ENCODE assay signal across 10 mouse cellular contexts in the genomic region with DNA sequence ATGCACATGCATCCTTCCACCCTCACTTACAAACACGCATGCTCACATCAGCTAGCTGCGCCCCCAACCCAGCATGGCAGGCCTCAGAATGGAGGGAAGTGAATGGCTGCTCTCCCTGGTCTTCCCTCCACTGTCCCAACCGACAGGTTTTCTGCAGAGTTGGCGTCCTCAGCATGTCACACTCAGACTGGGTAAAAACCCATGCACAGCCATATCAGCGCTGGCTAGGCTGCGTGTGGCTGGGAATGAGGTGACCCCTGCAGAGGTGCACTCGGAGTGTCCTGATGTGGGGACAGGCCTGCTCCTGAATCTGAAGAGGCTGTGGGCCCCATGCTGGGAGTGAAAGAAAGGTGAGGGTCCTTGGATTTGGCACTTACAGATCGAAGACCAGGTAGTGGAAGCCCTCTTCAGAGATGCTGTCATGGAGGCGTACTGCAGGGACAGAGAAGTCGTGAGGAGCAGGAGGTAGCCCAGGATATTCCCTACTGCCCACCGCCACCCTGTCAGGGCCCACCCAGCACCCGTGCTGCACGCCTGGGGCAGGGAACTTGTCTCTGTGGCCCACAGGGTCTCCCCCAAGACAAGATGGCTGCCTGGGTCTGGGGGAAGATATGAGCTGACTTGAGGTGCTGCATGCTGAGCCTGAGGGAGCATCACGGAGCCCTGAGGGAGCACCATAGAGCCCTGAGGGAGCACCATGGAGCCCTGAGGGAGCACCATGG. TPM values are rescaled to one million over a fixed set of nuclear protein-coding genes. Genes with fewer than 3 reads are reported as not detected.
A peak's percentile ranks its signal among the peaks of the same experiment; 100 is the strongest.
DNase-seq lines count a peak whose midpoint lies in the region; ATAC-seq and TF ChIP-seq lines count a peak whose summit lies in the region.
"Had no signal": no experiment of that assay in that cellular context is flagged by ENCODE, and none has a peak within 500 bp of the region (broad histone marks: within the 10 kb centered on the region; RNA-seq: fewer than 3 reads in every experiment).

No protein-coding gene starts in this region.

- TF ChIP-seq CTCF in small intestine, adult 2 months (IDR thresholded peaks at IDR 0.05; ENCODE audit: extremely low read depth, insufficient read length, insufficient replicate concordance, low read depth, low read length), result no peak

- no peaks in the 10 kb centered on the region for H3K9me3 ChIP-seq in lung, embryonic 15.5 days
- no peaks in the 10 kb centered on the region for H3K9me3 ChIP-seq in forebrain, embryonic 14.5 days (replicated peaks; ENCODE audit: control insufficient read depth, low read length)
- no peaks in the 10 kb centered on the region for H3K9me3 ChIP-seq in intestine, embryonic 14.5 days (ENCODE audit: control insufficient read depth, low read length)

- ATAC-seq in lung, embryonic 15.5 days (ENCODE audit: borderline replicate concordance, extremely low read depth, low FRiP score, low TSS enrichment), result peak; percentile 3; the same call in 1 of the 2 replicates
- no peak for ATAC-seq in forebrain, embryonic 14.5 days
- no peak for ATAC-seq in intestine, embryonic 14.5 days (replicated peaks; ENCODE audit: low FRiP score, low TSS enrichment, low read depth)
- no peak for ATAC-seq in activated CD4-positive, CD25-positive, alpha-beta regulatory T cell, adult 4 months

- H3K27ac ChIP-seq in lung, embryonic 15.5 days, result peak overlapping the region; percentile 83
- H3K27ac ChIP-seq in forebrain, embryonic 14.5 days (ENCODE audit: low read depth, low read length), result 0 out of 2 replicates have a peak overlapping the region, but pooled peaks have one; percentile 55
- peak overlapping the region; percentile 82 for H3K27ac ChIP-seq in intestine, embryonic 14.5 days (ENCODE audit: low read depth)
- peak overlapping the region; percentile 13; the same call in 1 of the 2 replicates for H3K27ac ChIP-seq in small intestine, adult 2 months (ENCODE audit: insufficient read depth, low read depth, low read length)
- H3K27ac ChIP-seq: liver, embryonic 14.5 days had no signal

- H3K27me3 ChIP-seq in lung, embryonic 15.5 days, result peaks cover 4% of the 10 kb centered on the region; the same call in 1 of the 2 replicates
- H3K27me3 ChIP-seq in forebrain, embryonic 14.5 days (replicated peaks; ENCODE audit: control insufficient read depth, insufficient read depth, low read length), result no peaks in the 10 kb centered on the region
- no peaks in the 10 kb centered on the region for H3K27me3 ChIP-seq in intestine, embryonic 14.5 days (replicated peaks; ENCODE audit: control insufficient read depth, insufficient read depth, low read length)
- no peaks in the 10 kb centered on the region for H3K27me3 ChIP-seq in small intestine, adult 2 months (ENCODE audit: control insufficient read depth, insufficient read depth, low read length)

- 72% methylated on average over 14 of the region's 14 CpGs for WGBS in lung, embryonic 15.5 days
- 77% methylated on average over 14 of the region's 14 CpGs for WGBS in forebrain, embryonic 14.5 days
- WGBS in intestine, embryonic 14.5 days, result 75% methylated on average over 14 of the region's 14 CpGs
- 89% methylated on average over 14 of the region's 14 CpGs for WGBS in small intestine, adult 2 months

- no peak for DNase-seq in lung, postnatal 36 days
- no peak for DNase-seq in forebrain, embryonic 14.5 days (ENCODE audit: low spot score)
- no peak for DNase-seq in intestine, embryonic 14.5 days (ENCODE audit: low spot score)
- no peak for DNase-seq in left cerebral cortex, adult 18-20 months (ENCODE audit: low spot score in 2 of 2)
- no peak for DNase-seq in right cerebral cortex, postnatal 4 days

- no peak for TF ChIP-seq POLR2A in small intestine, adult 2 months (IDR thresholded peaks at IDR 0.05; ENCODE audit: low read depth, low read length)

- H3K9ac ChIP-seq in lung, embryonic 15.5 days, result no peak overlapping the region
- peak overlapping the region; percentile 25; the same call in 1 of the 2 replicates for H3K9ac ChIP-seq in forebrain, embryonic 14.5 days (ENCODE audit: low read length)
- H3K9ac ChIP-seq in intestine, embryonic 14.5 days (ENCODE audit: low read length), result no peak overlapping the region
- H3K9ac ChIP-seq: liver, embryonic 14.5 days had no signal

- H3K4me3 ChIP-seq in lung, embryonic 15.5 days, result no peak overlapping the region
- no peak overlapping the region for H3K4me3 ChIP-seq in forebrain, embryonic 14.5 days (ENCODE audit: low read depth, low read length)
- no peak overlapping the region for H3K4me3 ChIP-seq in intestine, embryonic 14.5 days (ENCODE audit: low read depth, low read length)
- H3K4me3 ChIP-seq in small intestine, adult 2 months (ENCODE audit: low read depth, low read length), result no peak overlapping the region

- H3K4me2 ChIP-seq in lung, embryonic 15.5 days, result no peak overlapping the region
- no peak overlapping the region for H3K4me2 ChIP-seq in forebrain, embryonic 14.5 days (ENCODE audit: low read length)
- H3K4me2 ChIP-seq in intestine, embryonic 14.5 days (ENCODE audit: low read length), result no peak overlapping the region

- no peaks in the 10 kb centered on the region for H3K36me3 ChIP-seq in lung, embryonic 15.5 days
- H3K36me3 ChIP-seq in forebrain, embryonic 14.5 days (ENCODE audit: control insufficient read depth, insufficient read depth, low read length), result no peaks in the 10 kb centered on the region
- H3K36me3 ChIP-seq in intestine, embryonic 14.5 days (ENCODE audit: control insufficient read depth, insufficient read depth, low read length), result no peaks in the 10 kb centered on the region
- H3K36me3 ChIP-seq in small intestine, adult 2 months (ENCODE audit: control insufficient read depth, insufficient read depth, low read length), result no peaks in the 10 kb centered on the region

- peaks cover 57% of the 10 kb centered on the region for H3K4me1 ChIP-seq in lung, embryonic 15.5 days
- H3K4me1 ChIP-seq in forebrain, embryonic 14.5 days (ENCODE audit: control insufficient read depth, insufficient read depth, low read length), result peaks cover 14% of the 10 kb centered on the region
- H3K4me1 ChIP-seq in intestine, embryonic 14.5 days (replicated peaks; ENCODE audit: control insufficient read depth, insufficient read depth, low read length), result peaks cover 28% of the 10 kb centered on the region
- H3K4me1 ChIP-seq in small intestine, adult 2 months (ENCODE audit: control insufficient read depth, insufficient read depth, insufficient read length, low read length), result peaks cover 52% of the 10 kb centered on the region

RNA-seq across cellular contexts. Expression of gene Ykt6, which starts 45.6 kb away (rescaled TPM):
- 58.6 and 61.4 TPM in 2 replicates for polyA plus RNA-seq in lung, embryonic 15.5 days (2015; fragmentation: Nextera tagmentation; extraction: Ambion mirVana)
- 46.3 and 47.5 TPM in 2 replicates for polyA plus RNA-seq in forebrain, embryonic 14.5 days (2014; fragmentation: Nextera tagmentation; extraction: Ambion mirVana)
- polyA plus RNA-seq in intestine, embryonic 14.5 days (2014; fragmentation: Nextera tagmentation; extraction: Ambion mirVana), result 23.0 and 23.3 TPM in 2 replicates
- polyA plus RNA-seq in small intestine, adult 2 months (2012; rRNA removed), result 56.2 and 84.5 TPM in 2 replicates
- polyA plus RNA-seq in activated CD4-positive, CD25-positive, alpha-beta regulatory T cell, adult 4 months (2017; shearing (Covaris generic)), result 10 to 100 TPM; 25.6 to 26.7 TPM
- 10 to 100 TPM; 78.9 to 79.3 TPM for total RNA-seq in left cerebral cortex, adult 18-20 months (2021)

RNA-seq across cellular contexts. Expression of gene Gck, which starts 51.2 kb away (rescaled TPM):
- polyA plus RNA-seq in lung, embryonic 15.5 days (2015; fragmentation: Nextera tagmentation; extraction: Ambion mirVana), result 1.7 and 1.9 TPM in 2 replicates
- polyA plus RNA-seq in forebrain, embryonic 14.5 days (2014; fragmentation: Nextera tagmentation; extraction: Ambion mirVana), result 6.5 and 7.3 TPM in 2 replicates
- polyA plus RNA-seq in intestine, embryonic 14.5 days (2014; fragmentation: Nextera tagmentation; extraction: Ambion mirVana), result 1.2 and 2.3 TPM in 2 replicates
- polyA plus RNA-seq in small intestine, adult 2 months (2012; rRNA removed), result 0.33 and 1.2 TPM in 2 replicates
- not detected for polyA plus RNA-seq in activated CD4-positive, CD25-positive, alpha-beta regulatory T cell, adult 4 months (2017; shearing (Covaris generic))
- total RNA-seq in left cerebral cortex, adult 18-20 months (2021), result 1 to 10 TPM in 1 of 2 experiments, under 1 TPM in 1; 0.44 to 1.2 TPM
- total RNA-seq: common myeloid progenitor, adult 5-6 weeks had no signal

Comparison
In these comparisons a context has a peak if more than half of its experiments do, and no peak if none do; other contexts are left out.
1. H3K27ac ChIP-seq: peak in every context shown above with its lines; median percentile 83 in lung, embryonic 15.5 days; 82 in intestine, embryonic 14.5 days; 55 in forebrain, embryonic 14.5 days; 13 in small intestine, adult 2 months.